ENCODE assay signal across 8 mouse cellular contexts in genomic region chr3:90083698-90084324, GRCm38 (mm10). TPM values are rescaled to one million over a fixed set of nuclear protein-coding genes. Genes with fewer than 3 reads are reported as not detected.
A peak's percentile ranks its signal among the peaks of the same experiment; 100 is the strongest.
DNase-seq lines count a peak whose midpoint lies in the region; ATAC-seq and TF ChIP-seq lines count a peak whose summit lies in the region.

No protein-coding gene starts in this region.

- peaks cover 23% of the 10 kb centered on the region for H3K36me3 ChIP-seq in kidney, postnatal 0 days (ENCODE audit: insufficient read depth, low read length)
- peaks cover 15% of the 10 kb centered on the region for H3K36me3 ChIP-seq in hindbrain, embryonic 16.5 days (ENCODE audit: control insufficient read depth, insufficient read depth, low read length)
- peaks cover 24% of the 10 kb centered on the region for H3K36me3 ChIP-seq in macrophage (ENCODE audit: inconsistent target)

- DNase-seq in kidney, postnatal 0 days (ENCODE audit: low spot score): peak; percentile 53
- no peak for DNase-seq in kidney, postnatal 14 days
- DNase-seq in brain, adult 2 months (ENCODE audit: low read depth, low spot score): peak; percentile 88
- no peak for DNase-seq in thymus, postnatal 14 days
- no peak for DNase-seq in ovary, postnatal 14 days (ENCODE audit: low spot score)
- DNase-seq in adrenal gland, postnatal 4 days (ENCODE audit: low spot score in 2 of 2): no peak

- no peak for ATAC-seq in kidney, postnatal 0 days (replicated peaks; ENCODE audit: low FRiP score, low read depth)
- no peak for ATAC-seq in hindbrain, embryonic 16.5 days

- WGBS in kidney, postnatal 0 days: 28% methylated on average over 3 of the region's 3 CpGs
- WGBS in hindbrain, embryonic 16.5 days: 40% methylated on average over 3 of the region's 3 CpGs
- 4% methylated on average over 3 of the region's 3 CpGs for WGBS in macrophage (ENCODE audit: missing documents)

- peak overlapping the region; percentile 51; the same call in 1 of the 2 replicates for H3K27ac ChIP-seq in kidney, postnatal 0 days
- H3K27ac ChIP-seq in hindbrain, embryonic 16.5 days (ENCODE audit: low read depth, low read length): peak overlapping the region; percentile 55
- H3K27ac ChIP-seq in macrophage: peak overlapping the region; percentile 97

- H3K27me3 ChIP-seq in kidney, postnatal 0 days (ENCODE audit: insufficient read depth, low read length): no peaks in the 10 kb centered on the region
- H3K27me3 ChIP-seq in hindbrain, embryonic 16.5 days (replicated peaks; ENCODE audit: control insufficient read depth, insufficient read depth, low read length): no peaks in the 10 kb centered on the region

- H3K4me3 ChIP-seq in kidney, postnatal 0 days (replicated peaks; ENCODE audit: low read depth, low read length): no peak overlapping the region
- H3K4me3 ChIP-seq in hindbrain, embryonic 16.5 days (ENCODE audit: low read length): no peak overlapping the region
- peak overlapping the region; percentile 84; the same call in 1 of the 2 replicates for H3K4me3 ChIP-seq in macrophage (ENCODE audit: inconsistent target)

- H3K79me2 ChIP-seq in macrophage (ENCODE audit: inconsistent target): peaks cover 88% of the 10 kb centered on the region

- no peaks in the 10 kb centered on the region for H3K9me3 ChIP-seq in kidney, postnatal 0 days (replicated peaks; ENCODE audit: low read length)
- no peaks in the 10 kb centered on the region for H3K9me3 ChIP-seq in hindbrain, embryonic 16.5 days (ENCODE audit: control insufficient read depth, low read length)

- peaks cover 39% of the 10 kb centered on the region for H3K4me1 ChIP-seq in kidney, postnatal 0 days (replicated peaks; ENCODE audit: insufficient read depth, low read length)
- H3K4me1 ChIP-seq in hindbrain, embryonic 16.5 days (ENCODE audit: control insufficient read depth, insufficient read depth, low read depth, low read length): peaks cover 37% of the 10 kb centered on the region

- H3K4me2 ChIP-seq in kidney, postnatal 0 days (ENCODE audit: low read length): peak overlapping the region; percentile 68; the same call in 1 of the 2 replicates
- peak overlapping the region; percentile 22 for H3K4me2 ChIP-seq in hindbrain, embryonic 16.5 days (ENCODE audit: low read length)

- peak overlapping the region; percentile 1; the same call in 1 of the 2 replicates for H3K9ac ChIP-seq in kidney, postnatal 0 days (ENCODE audit: low read depth, low read length)
- no peak overlapping the region for H3K9ac ChIP-seq in hindbrain, embryonic 16.5 days (ENCODE audit: low read depth, low read length)

- TF ChIP-seq CTCF in kidney, postnatal 0 days (IDR thresholded peaks at IDR 0.05; ENCODE audit: low read depth): no peak

RNA-seq across cellular contexts. Expression of gene Tpm3, which starts 11.4 kb away (rescaled TPM):
- polyA plus RNA-seq in kidney, postnatal 0 days (2015; fragmentation: Nextera tagmentation; extraction: Ambion mirVana): 352 and 403 TPM in 2 replicates
- polyA plus RNA-seq in hindbrain, embryonic 16.5 days (2015; fragmentation: Nextera tagmentation; extraction: Ambion mirVana): 343 and 357 TPM in 2 replicates
- 1,000 to 10,000 TPM; 1,125 to 1,738 (median 1,409) TPM for total RNA-seq in macrophage (2018; cell fraction: chromatin; rRNA removed)
- total RNA-seq in macrophage (2018; cell fraction: cytosol; rRNA removed): 100 to 1,000 TPM; 586 to 974 (median 713) TPM
- total RNA-seq in macrophage (2018; cell fraction: nucleus; rRNA removed): 1,000 to 10,000 TPM in 4 of 26 experiments, 100 to 1,000 TPM in 22; 756 to 1,242 (median 926) TPM
- 516 to 899 TPM (median 852 TPM) in 3 replicates for polyA plus RNA-seq in macrophage (2018)
- 100 to 1,000 TPM; 234 to 246 TPM for total RNA-seq in adrenal gland, postnatal 4 days (2021)

RNA-seq across cellular contexts. Expression of gene Nup210l, which starts 20.1 kb away (rescaled TPM):
- polyA plus RNA-seq in kidney, postnatal 0 days (2015; fragmentation: Nextera tagmentation; extraction: Ambion mirVana): 0.08 and 0.12 TPM in 2 replicates
- polyA plus RNA-seq in hindbrain, embryonic 16.5 days (2015; fragmentation: Nextera tagmentation; extraction: Ambion mirVana): 0.26 and 0.30 TPM in 2 replicates
- total RNA-seq in macrophage (2018; cell fraction: chromatin; rRNA removed): 1 to 10 TPM in 25 of 26 experiments, under 1 TPM in 1; 0.99 to 4.0 (median 1.7) TPM
- under 1 TPM in 23 of 26 experiments, not detected in 3; 0.03 to 0.16 (median 0.06) TPM for total RNA-seq in macrophage (2018; cell fraction: cytosol; rRNA removed)
- 1 to 10 TPM in 6 of 26 experiments, under 1 TPM in 20; 0.34 to 3.5 (median 0.68) TPM for total RNA-seq in macrophage (2018; cell fraction: nucleus; rRNA removed)
- 0.04 TPM in 1 of 3 replicates, not detected in the others for polyA plus RNA-seq in macrophage (2018)
- total RNA-seq in adrenal gland, postnatal 4 days (2021): under 1 TPM; 0.45 to 0.48 TPM

RNA-seq across cellular contexts. Expression of gene Ubap2l, which starts 31.4 kb away (rescaled TPM):
- polyA plus RNA-seq in kidney, postnatal 0 days (2015; fragmentation: Nextera tagmentation; extraction: Ambion mirVana): 150 TPM in 2 replicates
- 105 and 122 TPM in 2 replicates for polyA plus RNA-seq in hindbrain, embryonic 16.5 days (2015; fragmentation: Nextera tagmentation; extraction: Ambion mirVana)
- 1,000 to 10,000 TPM in 2 of 26 experiments, 100 to 1,000 TPM in 24; 542 to 1,238 (median 895) TPM for total RNA-seq in macrophage (2018; cell fraction: chromatin; rRNA removed)
- total RNA-seq in macrophage (2018; cell fraction: cytosol; rRNA removed): 100 to 1,000 TPM; 154 to 236 (median 177) TPM
- 100 to 1,000 TPM; 251 to 705 (median 435) TPM for total RNA-seq in macrophage (2018; cell fraction: nucleus; rRNA removed)
- polyA plus RNA-seq in macrophage (2018): 160 to 411 TPM (median 185 TPM) in 3 replicates
- 100 to 1,000 TPM; 217 to 233 TPM for total RNA-seq in adrenal gland, postnatal 4 days (2021)

RNA-seq across cellular contexts. Expression of gene 4933434E20Rik, which starts 32.4 kb away (rescaled TPM):
- polyA plus RNA-seq in kidney, postnatal 0 days (2015; fragmentation: Nextera tagmentation; extraction: Ambion mirVana): 166 and 177 TPM in 2 replicates
- 207 TPM in 2 replicates for polyA plus RNA-seq in hindbrain, embryonic 16.5 days (2015; fragmentation: Nextera tagmentation; extraction: Ambion mirVana)
- 100 to 1,000 TPM in 5 of 26 experiments, 10 to 100 TPM in 21; 24.1 to 132 (median 60.5) TPM for total RNA-seq in macrophage (2018; cell fraction: chromatin; rRNA removed)
- 100 to 1,000 TPM in 1 of 26 experiments, 10 to 100 TPM in 25; 53.3 to 105 (median 84.5) TPM for total RNA-seq in macrophage (2018; cell fraction: cytosol; rRNA removed)
- 100 to 1,000 TPM in 3 of 26 experiments, 10 to 100 TPM in 23; 38.8 to 131 (median 65.2) TPM for total RNA-seq in macrophage (2018; cell fraction: nucleus; rRNA removed)
- 49.4 to 76.1 TPM (median 71.0 TPM) in 3 replicates for polyA plus RNA-seq in macrophage (2018)
- 10 to 100 TPM; 81.3 to 83.7 TPM for total RNA-seq in adrenal gland, postnatal 4 days (2021)

Comparison
In these comparisons a context has a peak if more than half of its experiments do, and no peak if none do; other contexts are left out.
1. DNase-seq: peak in kidney, postnatal 0 days (single experiment) and brain, adult 2 months (single experiment); none in kidney, postnatal 14 days (single experiment), thymus, postnatal 14 days (single experiment), ovary, postnatal 14 days (single experiment) and adrenal gland, postnatal 4 days (0 of 2).
2. Peak in every context shown above with its lines, with median percentiles within 50 percentile points of each other: H3K27ac ChIP-seq.